Mouse (Mus musculus) gastrocnemius, postnatal 10 days (tissue): ENCODE results near the gene Elk4. TPM values are rescaled to one million over a fixed set of nuclear protein-coding genes. Genes with fewer than 3 reads are reported as not detected.

Experiments used
- DNase-seq: peaks from one replicate; pipeline ENCODE4 v3.0.0; 2021; ENCODE audit warnings: mixed read lengths
- total RNA-seq, 2 experiments: library from RNA; stranded (reverse); gene quantifications; 2 replicates each; pipeline ENCODE4 v1.2.3; 2021

Elk4 gene
- total RNA-seq, 2 experiments from 2014 or later = 76.7 to 86.1 TPM

- no peak for DNase-seq
Observed at GRCm38 (mm10) chr1:132014800-132015199, 7.4 kb downstream of the Elk4 start.

GRCm38 (mm10) chr1:132016691-132017090 is 9.3 kb downstream of the Elk4 start:
- no peak for DNase-seq

GRCm38 (mm10) chr1:132019876-132020275 is 12.5 kb downstream of the Elk4 start:
- no peak for DNase-seq

- no peak for DNase-seq
Observed at GRCm38 (mm10) chr1:132022107-132022506, 14.7 kb downstream of the Elk4 start.

GRCm38 (mm10) chr1:132026925-132027646 is 19.7 kb downstream of the Elk4 start:
- DNase-seq = no peak

GRCm38 (mm10) chr1:132027978-132028377 is 20.6 kb downstream of the Elk4 start:
- no peak for DNase-seq

- DNase-seq = no peak
Observed at GRCm38 (mm10) chr1:132028413-132028812, 21.0 kb downstream of the Elk4 start.

GRCm38 (mm10) chr1:132030574-132030973 is 23.2 kb downstream of the Elk4 start:
- no peak for DNase-seq

GRCm38 (mm10) chr1:132032172-132032571 is 24.8 kb downstream of the Elk4 start:
- DNase-seq = no peak

- DNase-seq = no peak
Observed at GRCm38 (mm10) chr1:132037746-132038145, 30.3 kb downstream of the Elk4 start.

GRCm38 (mm10) chr1:132038753-132039152 is 31.3 kb downstream of the Elk4 start:
- no peak for DNase-seq

GRCm38 (mm10) chr1:132040201-132040621 is 32.8 kb downstream of the Elk4 start:
- DNase-seq = no peak

- DNase-seq = no peak
Observed at GRCm38 (mm10) chr1:132043759-132044158, 36.4 kb downstream of the Elk4 start.

- DNase-seq = peak; percentile 75
Observed at GRCm38 (mm10) chr1:132046143-132046735, 38.8 kb downstream of the Elk4 start.

GRCm38 (mm10) chr1:132051746-132052145 is 44.3 kb downstream of the Elk4 start:
- no peak for DNase-seq

GRCm38 (mm10) chr1:132054387-132054786 is 47.0 kb downstream of the Elk4 start:
- no peak for DNase-seq

GRCm38 (mm10) chr1:132055054-132055664 is 47.8 kb downstream of the Elk4 start:
- no peak for DNase-seq

GRCm38 (mm10) chr1:132058558-132058957 is 51.2 kb downstream of the Elk4 start:
- DNase-seq = no peak

GRCm38 (mm10) chr1:132060036-132060769 is 52.8 kb downstream of the Elk4 start:
- no peak for DNase-seq

GRCm38 (mm10) chr1:132061750-132062541 is 54.5 kb downstream of the Elk4 start:
- DNase-seq = no peak

GRCm38 (mm10) chr1:132063096-132063495 is 55.7 kb downstream of the Elk4 start:
- no peak for DNase-seq

GRCm38 (mm10) chr1:132065001-132065400 is 57.6 kb downstream of the Elk4 start:
- DNase-seq = no peak
